Mouse (Mus musculus): ENCODE data around the gene Gm960. TPM values are rescaled to one million over a fixed set of nuclear protein-coding genes. Genes with fewer than 3 reads are reported as not detected.
A peak's percentile ranks its signal among the peaks of the same experiment; 100 is the strongest.

The Gm960 gene
- polyA plus RNA-seq, 1 experiment from 2014 or later = 5.0 TPM

GRCm38 (mm10) chr19:4739762-4740161 is 41.3 kb upstream of the Gm960 start:
- Histone ChIP-seq H3K4me2 (ENCODE audit: low read length) (no peak overlapping the region), H3K9ac (ENCODE audit: low read length) (no peak overlapping the region), H3K4me1 (ENCODE audit: control insufficient read depth, insufficient read depth, low read length) (no peaks in the 10 kb centered on the region), H3K27ac (ENCODE audit: low read depth, low read length) (no peak overlapping the region), H3K4me3 (ENCODE audit: low read depth, low read length) (no peak overlapping the region), H3K36me3 (ENCODE audit: control insufficient read depth, insufficient read depth, low read length) (peaks cover 85% of the 10 kb centered on the region), H3K9me3 (replicated peaks; ENCODE audit: control insufficient read depth, low read length) (no peaks in the 10 kb centered on the region), H3K27me3 (replicated peaks; ENCODE audit: control insufficient read depth, insufficient read depth, low read length) (no peaks in the 10 kb centered on the region)
- WGBS = 89% methylated on average over 5 of the region's 5 CpGs
- DNase-seq (ENCODE audit: low spot score) = no peak
- no peak for ATAC-seq

GRCm38 (mm10) chr19:4739053-4739452 is 40.6 kb upstream of the Gm960 start:
- H3K4me1 ChIP-seq (ENCODE audit: control insufficient read depth, insufficient read depth, low read length) = no peaks in the 10 kb centered on the region
- 92% methylated on average over 11 of the region's 11 CpGs for WGBS
- DNase-seq (ENCODE audit: low spot score) = no peak

GRCm38 (mm10) chr19:4737866-4738265 is 39.4 kb upstream of the Gm960 start:
- no peaks in the 10 kb centered on the region for H3K27me3 ChIP-seq (replicated peaks; ENCODE audit: control insufficient read depth, insufficient read depth, low read length)
- no peak overlapping the region for H3K4me3 ChIP-seq (ENCODE audit: low read depth, low read length)
- H3K9me3 ChIP-seq (replicated peaks; ENCODE audit: control insufficient read depth, low read length) = no peaks in the 10 kb centered on the region
- H3K9ac ChIP-seq (ENCODE audit: low read length) = no peak overlapping the region
- DNase-seq (ENCODE audit: low spot score) = no peak
- H3K27ac ChIP-seq (ENCODE audit: low read depth, low read length) = no peak overlapping the region
- WGBS = 90% methylated on average over 13 of the region's 13 CpGs
- no peak overlapping the region for H3K4me2 ChIP-seq (ENCODE audit: low read length)
- H3K36me3 ChIP-seq (ENCODE audit: control insufficient read depth, insufficient read depth, low read length) = peaks cover 90% of the 10 kb centered on the region
- no peaks in the 10 kb centered on the region for H3K4me1 ChIP-seq (ENCODE audit: control insufficient read depth, insufficient read depth, low read length)
- no peak for ATAC-seq

More at GRCm38 (mm10) chr19:4739053-4739452, 40.6 kb upstream of the Gm960 start:
- ATAC-seq = no peak
- Histone ChIP-seq H3K27ac (ENCODE audit: low read depth, low read length) (no peak overlapping the region), H3K4me2 (ENCODE audit: low read length) (no peak overlapping the region), H3K27me3 (replicated peaks; ENCODE audit: control insufficient read depth, insufficient read depth, low read length) (no peaks in the 10 kb centered on the region), H3K4me3 (ENCODE audit: low read depth, low read length) (no peak overlapping the region), H3K9me3 (replicated peaks; ENCODE audit: control insufficient read depth, low read length) (no peaks in the 10 kb centered on the region), H3K36me3 (ENCODE audit: control insufficient read depth, insufficient read depth, low read length) (peaks cover 85% of the 10 kb centered on the region), H3K9ac (ENCODE audit: low read length) (no peak overlapping the region)

GRCm38 (mm10) chr19:4733052-4733451 is 34.6 kb upstream of the Gm960 start:
- no peak for ATAC-seq
- peaks cover 90% of the 10 kb centered on the region for H3K36me3 ChIP-seq (ENCODE audit: control insufficient read depth, insufficient read depth, low read length)

GRCm38 (mm10) chr19:4729186-4729585 is 30.7 kb upstream of the Gm960 start:
- Histone ChIP-seq H3K9ac (ENCODE audit: low read length) (no peak overlapping the region), H3K36me3 (ENCODE audit: control insufficient read depth, insufficient read depth, low read length) (peaks cover 92% of the 10 kb centered on the region)
- no peak for ATAC-seq

More at GRCm38 (mm10) chr19:4733052-4733451, 34.6 kb upstream of the Gm960 start:
- no peak for DNase-seq (ENCODE audit: low spot score)
- Histone ChIP-seq H3K27ac (ENCODE audit: low read depth, low read length) (no peak overlapping the region), H3K4me3 (ENCODE audit: low read depth, low read length) (no peak overlapping the region), H3K9ac (ENCODE audit: low read length) (no peak overlapping the region), H3K27me3 (replicated peaks; ENCODE audit: control insufficient read depth, insufficient read depth, low read length) (no peaks in the 10 kb centered on the region), H3K4me1 (ENCODE audit: control insufficient read depth, insufficient read depth, low read length) (no peaks in the 10 kb centered on the region), H3K9me3 (replicated peaks; ENCODE audit: control insufficient read depth, low read length) (no peaks in the 10 kb centered on the region), H3K4me2 (ENCODE audit: low read length) (no peak overlapping the region)
- WGBS = 86% methylated on average over 3 of the region's 3 CpGs

GRCm38 (mm10) chr19:4720671-4721244 is 22.3 kb upstream of the Gm960 start:
- H3K9me3 ChIP-seq (replicated peaks; ENCODE audit: control insufficient read depth, low read length) = no peaks in the 10 kb centered on the region
- H3K4me3 ChIP-seq (ENCODE audit: low read depth, low read length) = no peak overlapping the region
- 20% methylated on average over 11 of the region's 11 CpGs for WGBS
- H3K36me3 ChIP-seq (ENCODE audit: control insufficient read depth, insufficient read depth, low read length) = peaks cover 43% of the 10 kb centered on the region
- ATAC-seq (no peak), DNase-seq (ENCODE audit: low spot score) (no peak)
- no peak overlapping the region for H3K4me2 ChIP-seq (ENCODE audit: low read length)
- H3K4me1 ChIP-seq (ENCODE audit: control insufficient read depth, insufficient read depth, low read length) = no peaks in the 10 kb centered on the region
- no peaks in the 10 kb centered on the region for H3K27me3 ChIP-seq (replicated peaks; ENCODE audit: control insufficient read depth, insufficient read depth, low read length)
- peak overlapping the region; percentile 14; the same call in 1 of the 2 replicates for H3K27ac ChIP-seq (ENCODE audit: low read depth, low read length)
- no peak overlapping the region; the same call in 1 of the 2 replicates for H3K9ac ChIP-seq (ENCODE audit: low read length)

More at GRCm38 (mm10) chr19:4729186-4729585, 30.7 kb upstream of the Gm960 start:
- 93% methylated on average over 9 of the region's 9 CpGs for whole genome bisulfite sequencing
- no peak overlapping the region for H3K4me3 ChIP-seq (ENCODE audit: low read depth, low read length)
- DNase-seq (ENCODE audit: low spot score) = no peak
- no peaks in the 10 kb centered on the region for H3K27me3 ChIP-seq (replicated peaks; ENCODE audit: control insufficient read depth, insufficient read depth, low read length)
- H3K4me2 ChIP-seq (ENCODE audit: low read length) = no peak overlapping the region
- H3K9me3 ChIP-seq (replicated peaks; ENCODE audit: control insufficient read depth, low read length) = no peaks in the 10 kb centered on the region
- H3K4me1 ChIP-seq (ENCODE audit: control insufficient read depth, insufficient read depth, low read length) = no peaks in the 10 kb centered on the region
- no peak overlapping the region for H3K27ac ChIP-seq (ENCODE audit: low read depth, low read length)

GRCm38 (mm10) chr19:4720112-4720511 is 21.6 kb upstream of the Gm960 start:
- DNase-seq (ENCODE audit: low spot score) (no peak), ATAC-seq (no peak)
- no peaks in the 10 kb centered on the region for H3K27me3 ChIP-seq (replicated peaks; ENCODE audit: control insufficient read depth, insufficient read depth, low read length)
- no peak overlapping the region for H3K27ac ChIP-seq (ENCODE audit: low read depth, low read length)
- H3K4me1 ChIP-seq (ENCODE audit: control insufficient read depth, insufficient read depth, low read length) = no peaks in the 10 kb centered on the region
- H3K9me3 ChIP-seq (replicated peaks; ENCODE audit: control insufficient read depth, low read length) = no peaks in the 10 kb centered on the region
- no peak overlapping the region for H3K9ac ChIP-seq (ENCODE audit: low read length)
- peaks cover 39% of the 10 kb centered on the region for H3K36me3 ChIP-seq (ENCODE audit: control insufficient read depth, insufficient read depth, low read length)
- no peak overlapping the region for H3K4me3 ChIP-seq (ENCODE audit: low read depth, low read length)
- H3K4me2 ChIP-seq (ENCODE audit: low read length) = no peak overlapping the region
- 85% methylated on average over 15 of the region's 15 CpGs for WGBS

- no peak overlapping the region for H3K4me3 ChIP-seq (ENCODE audit: low read depth, low read length)
- no peak for DNase-seq (ENCODE audit: low spot score)
- no peak for ATAC-seq
- no peak overlapping the region for H3K27ac ChIP-seq (ENCODE audit: low read depth, low read length)
- H3K4me1 ChIP-seq (ENCODE audit: control insufficient read depth, insufficient read depth, low read length) = no peaks in the 10 kb centered on the region; the same call in 1 of the 2 replicates
- no peak overlapping the region; the same call in 1 of the 2 replicates for H3K9ac ChIP-seq (ENCODE audit: low read length)
- H3K9me3 ChIP-seq (replicated peaks; ENCODE audit: control insufficient read depth, low read length) = no peaks in the 10 kb centered on the region
- peaks cover 34% of the 10 kb centered on the region for H3K36me3 ChIP-seq (ENCODE audit: control insufficient read depth, insufficient read depth, low read length)
- no peak overlapping the region for H3K4me2 ChIP-seq (ENCODE audit: low read length)
- 17% methylated on average over 5 of the region's 5 CpGs for WGBS
- no peaks in the 10 kb centered on the region for H3K27me3 ChIP-seq (replicated peaks; ENCODE audit: control insufficient read depth, insufficient read depth, low read length)
Observed at GRCm38 (mm10) chr19:4719351-4719764, 20.9 kb upstream of the Gm960 start.

- H3K27ac ChIP-seq (ENCODE audit: low read depth, low read length) = no peak overlapping the region
- DNase-seq (ENCODE audit: low spot score) (no peak), ATAC-seq (no peak)
- no peak overlapping the region for H3K4me3 ChIP-seq (ENCODE audit: low read depth, low read length)
- H3K4me2 ChIP-seq (ENCODE audit: low read length) = no peak overlapping the region
- H3K36me3 ChIP-seq (ENCODE audit: control insufficient read depth, insufficient read depth, low read length) = peaks cover 28% of the 10 kb centered on the region
- 31% methylated on average over 11 of the region's 12 CpGs for WGBS
- no peaks in the 10 kb centered on the region for H3K9me3 ChIP-seq (replicated peaks; ENCODE audit: control insufficient read depth, low read length)
- peaks cover 2% of the 10 kb centered on the region; the same call in 1 of the 2 replicates for H3K4me1 ChIP-seq (ENCODE audit: control insufficient read depth, insufficient read depth, low read length)
- no peak overlapping the region; the same call in 1 of the 2 replicates for H3K9ac ChIP-seq (ENCODE audit: low read length)
- H3K27me3 ChIP-seq (replicated peaks; ENCODE audit: control insufficient read depth, insufficient read depth, low read length) = no peaks in the 10 kb centered on the region
Observed at GRCm38 (mm10) chr19:4718716-4719115, 20.2 kb upstream of the Gm960 start.

Measured in forebrain, embryonic 14.5 days (tissue).